In genomic region chr16:42255693-42256092, GRCm38 (mm10) we compare ENCODE assay signal across 8 mouse cellular contexts.
DNase-seq lines count a peak whose midpoint lies in the region; ATAC-seq and TF ChIP-seq lines count a peak whose summit lies in the region.

No protein-coding gene starts in this region.

- intact Hi-C loops in gastrocnemius, adult 2 months (cut with DNase I), result no loop called here

- DNase-seq in gastrocnemius, postnatal 10 days, result peak; percentile 8
- no peak for DNase-seq in gastrocnemius, adult 2 months
- peak; percentile 58 to 68 for DNase-seq in cerebellum, adult 18-20 months
- peak; percentile 82 for DNase-seq in midbrain, embryonic 14.5 days
- DNase-seq in thymus, postnatal 36 days, result no peak
- DNase-seq in adrenal gland, adult (ENCODE audit: inconsistent age in 2 of 2, low spot score in 1 of 2), result no peak

- no peak overlapping the region for H3K27ac ChIP-seq in gastrocnemius, adult 2 months
- peak overlapping the region; percentile 77 for H3K27ac ChIP-seq in hindbrain, embryonic 15.5 days (replicated peaks)
- peak overlapping the region; percentile 43 for H3K27ac ChIP-seq in midbrain, embryonic 14.5 days (replicated peaks; ENCODE audit: low read depth, low read length)

- H3K4me3 ChIP-seq in gastrocnemius, adult 2 months, result no peak overlapping the region
- H3K4me3 ChIP-seq in hindbrain, embryonic 15.5 days, result no peak overlapping the region
- no peak overlapping the region for H3K4me3 ChIP-seq in midbrain, embryonic 14.5 days (replicated peaks; ENCODE audit: low read depth, low read length)

- peak overlapping the region; percentile 24 for H3K4me2 ChIP-seq in hindbrain, embryonic 15.5 days
- H3K4me2 ChIP-seq in midbrain, embryonic 14.5 days (ENCODE audit: low read length), result no peak overlapping the region

- ATAC-seq in hindbrain, embryonic 15.5 days (ENCODE audit: low FRiP score, low read depth), result peak; percentile 93
- ATAC-seq in midbrain, embryonic 14.5 days (ENCODE audit: low FRiP score, low TSS enrichment), result peak; percentile 73
- ATAC-seq in megakaryocyte progenitor cell, adult 5-6 weeks (replicated peaks; ENCODE audit: poor library complexity), result no peak

- H3K36me3 ChIP-seq in hindbrain, embryonic 15.5 days, result no peaks in the 10 kb centered on the region
- no peaks in the 10 kb centered on the region for H3K36me3 ChIP-seq in midbrain, embryonic 14.5 days (ENCODE audit: control insufficient read depth, insufficient read depth, low read length)

- H3K4me1 ChIP-seq in hindbrain, embryonic 15.5 days (replicated peaks), result peaks cover 11% of the 10 kb centered on the region
- no peaks in the 10 kb centered on the region; the same call in 1 of the 2 replicates for H3K4me1 ChIP-seq in midbrain, embryonic 14.5 days (ENCODE audit: control insufficient read depth, insufficient read depth, low read length)

- H3K9me3 ChIP-seq in hindbrain, embryonic 15.5 days, result no peaks in the 10 kb centered on the region
- no peaks in the 10 kb centered on the region for H3K9me3 ChIP-seq in midbrain, embryonic 14.5 days (ENCODE audit: control insufficient read depth, low read length)

- WGBS in hindbrain, embryonic 15.5 days, result 56% methylated on average over 11 of the region's 11 CpGs
- 63% methylated on average over 11 of the region's 11 CpGs for WGBS in midbrain, embryonic 14.5 days

- no peak overlapping the region for H3K9ac ChIP-seq in hindbrain, embryonic 15.5 days
- no peak overlapping the region for H3K9ac ChIP-seq in midbrain, embryonic 14.5 days (replicated peaks; ENCODE audit: low read length)

- no peaks in the 10 kb centered on the region for H3K27me3 ChIP-seq in hindbrain, embryonic 15.5 days
- H3K27me3 ChIP-seq in midbrain, embryonic 14.5 days (ENCODE audit: control insufficient read depth, insufficient read depth, low read length), result no peaks in the 10 kb centered on the region

- no peak for TF ChIP-seq CTCF in gastrocnemius, adult 2 months (IDR thresholded peaks at IDR 0.05)

Comparison
In these comparisons a context has a peak if more than half of its experiments do, and no peak if none do; other contexts are left out.
1. DNase-seq: peak in gastrocnemius, postnatal 10 days (single experiment), cerebellum, adult 18-20 months (2 of 2) and midbrain, embryonic 14.5 days (single experiment); none in gastrocnemius, adult 2 months (single experiment), thymus, postnatal 36 days (0 of 2) and adrenal gland, adult (0 of 2).